Mouse (Mus musculus): ENCODE data around the gene Brca1. TPM values are rescaled to one million over a fixed set of nuclear protein-coding genes. Genes with fewer than 3 reads are reported as not detected.
A peak's percentile ranks its signal among the peaks of the same experiment; 100 is the strongest.
"Not testable (repeated sequence)": the region's sequence is repeated elsewhere in the genome, so short reads cannot be mapped to it uniquely, and the experiment has no call there.

Gene Brca1
- total RNA-seq, 2 experiments from 2014 or later, result 0.03 to 0.31 TPM

- Histone ChIP-seq H3K4me3 (peak within 1 kb of the TSS; percentile 92), H3K27ac (peak within 1 kb of the TSS; percentile 89)
- intact Hi-C loops (cut with DNase I), result loop anchor here (5.0 kb wide), 1 partner anchor 88 kb away; the partner anchor contains the start of genes Brca1 and Nbr1
- no peak for TF ChIP-seq CTCF (IDR thresholded peaks at IDR 0.05)
- no peak for DNase-seq
These were observed 87.3 kb downstream of the Brca1 start, which contains the start of gene Rnd2 for GRCm38 (mm10) chr11:101464211-101465100. TSS of gene Rnd2 (plus strand) at chr11:101464999.

- no peak for TF ChIP-seq CTCF (IDR thresholded peaks at IDR 0.05)
- intact Hi-C loops (cut with DNase I), result no loop called here
- DNase-seq, result no peak
- H3K4me3 ChIP-seq, result no peak overlapping the region
- H3K27ac ChIP-seq, result no peak overlapping the region
These were observed 88.9 kb downstream of the Brca1 start for GRCm38 (mm10) chr11:101462583-101463440.

- intact Hi-C loops (cut with DNase I), result no loop called here
- Histone ChIP-seq H3K4me3 (no peak overlapping the region), H3K27ac (no peak overlapping the region)
- TF ChIP-seq CTCF (IDR thresholded peaks at IDR 0.05), result no peak
- DNase-seq, result no peak
These were observed 89.6 kb downstream of the Brca1 start for GRCm38 (mm10) chr11:101462141-101462540.

GRCm38 (mm10) chr11:101460321-101460720, 91.4 kb downstream of the Brca1 start:
- no peak for DNase-seq
- H3K4me3 ChIP-seq, result no peak overlapping the region
- H3K27ac ChIP-seq, result no peak overlapping the region
- no peak for TF ChIP-seq CTCF (IDR thresholded peaks at IDR 0.05)
- intact Hi-C loops (cut with DNase I), result no loop called here

- H3K4me3 ChIP-seq, result no peak overlapping the region
- peak overlapping the region; percentile 24; the same call in 1 of the 2 replicates for H3K27ac ChIP-seq
- no peak for TF ChIP-seq CTCF (IDR thresholded peaks at IDR 0.05)
- intact Hi-C loops (cut with DNase I), result no loop called here
- DNase-seq, result no peak
These were observed 92.0 kb downstream of the Brca1 start for GRCm38 (mm10) chr11:101459716-101460115.

- TF ChIP-seq CTCF (IDR thresholded peaks at IDR 0.05), result no peak
- no peak overlapping the region for H3K4me3 ChIP-seq
- intact Hi-C loops (cut with DNase I), result no loop called here
- DNase-seq, result no peak
- H3K27ac ChIP-seq, result no peak overlapping the region
These were observed 93.5 kb downstream of the Brca1 start for GRCm38 (mm10) chr11:101458217-101458616.

- intact Hi-C loops (cut with DNase I), result no loop called here
- DNase-seq, result no peak
- no peak overlapping the region for H3K4me3 ChIP-seq
- TF ChIP-seq CTCF (IDR thresholded peaks at IDR 0.05), result no peak
- H3K27ac ChIP-seq, result no peak overlapping the region
These were observed 94.1 kb downstream of the Brca1 start for GRCm38 (mm10) chr11:101457631-101458030.

GRCm38 (mm10) chr11:101455627-101456026, 96.1 kb downstream of the Brca1 start:
- DNase-seq, result no peak
- TF ChIP-seq CTCF (IDR thresholded peaks at IDR 0.05), result no peak
- no peak overlapping the region for H3K4me3 ChIP-seq
- intact Hi-C loops (cut with DNase I), result no loop called here
- H3K27ac ChIP-seq, result no peak overlapping the region

- peak overlapping the region; percentile 49; the same call in 1 of the 2 replicates for H3K27ac ChIP-seq
- no peak overlapping the region for H3K4me3 ChIP-seq
- intact Hi-C loops (cut with DNase I), result no loop called here
- TF ChIP-seq CTCF (IDR thresholded peaks at IDR 0.05), result no peak
- DNase-seq, result no peak
These were observed 97.1 kb downstream of the Brca1 start for GRCm38 (mm10) chr11:101454702-101455101.

GRCm38 (mm10) chr11:101452093-101452774, 99.5 kb downstream of the Brca1 start:
- H3K27ac ChIP-seq, result no peak overlapping the region
- no peak for TF ChIP-seq CTCF (IDR thresholded peaks at IDR 0.05)
- intact Hi-C loops (cut with DNase I), result no loop called here

GRCm38 (mm10) chr11:101451536-101451935, 100.2 kb downstream of the Brca1 start:
- intact Hi-C loops (cut with DNase I), result no loop called here
- no peak overlapping the region for H3K4me3 ChIP-seq
- no peak for TF ChIP-seq CTCF (IDR thresholded peaks at IDR 0.05)
- no peak overlapping the region for H3K27ac ChIP-seq
- no peak for DNase-seq

More at GRCm38 (mm10) chr11:101452093-101452774, 99.5 kb downstream of the Brca1 start:
- no peak overlapping the region for H3K4me3 ChIP-seq
- DNase-seq, result no peak

- Histone ChIP-seq H3K27ac (no peak overlapping the region), H3K4me3 (no peak overlapping the region)
- no peak for DNase-seq
- intact Hi-C loops (cut with DNase I), result no loop called here
- peak; percentile 20; the same call in 1 of the 2 replicates for TF ChIP-seq CTCF (IDR thresholded peaks at IDR 0.05)
These were observed 101.4 kb downstream of the Brca1 start for GRCm38 (mm10) chr11:101450394-101450793.

GRCm38 (mm10) chr11:101449596-101449995, 102.2 kb downstream of the Brca1 start:
- intact Hi-C loops (cut with DNase I); DNase-seq: not testable (repeated sequence)
- H3K4me3 ChIP-seq, result peak overlapping the region; percentile 85
- H3K27ac ChIP-seq, result peak overlapping the region; percentile 90

Measured in gastrocnemius, adult 2 months (tissue).